Mouse (Mus musculus) inflammation-experienced regulatory T-cells (primary cell): ENCODE results near the gene M1ap. TPM values are rescaled to one million over a fixed set of nuclear protein-coding genes. Genes with fewer than 3 reads are reported as not detected.

Source experiments
- polyA plus RNA-seq, 2 experiments: library from polyadenylated mRNA; unstranded; fragments of 100-300 nt; shearing (Covaris generic); gene quantifications; one replicate each; pipeline ENCODE4 v1.2.1; 2017

The M1ap gene
- polyA plus RNA-seq: 1 to 10 TPM in 1 of 2 experiments, under 1 TPM in 1; 0.43 to 1.6 TPM

DNA sequence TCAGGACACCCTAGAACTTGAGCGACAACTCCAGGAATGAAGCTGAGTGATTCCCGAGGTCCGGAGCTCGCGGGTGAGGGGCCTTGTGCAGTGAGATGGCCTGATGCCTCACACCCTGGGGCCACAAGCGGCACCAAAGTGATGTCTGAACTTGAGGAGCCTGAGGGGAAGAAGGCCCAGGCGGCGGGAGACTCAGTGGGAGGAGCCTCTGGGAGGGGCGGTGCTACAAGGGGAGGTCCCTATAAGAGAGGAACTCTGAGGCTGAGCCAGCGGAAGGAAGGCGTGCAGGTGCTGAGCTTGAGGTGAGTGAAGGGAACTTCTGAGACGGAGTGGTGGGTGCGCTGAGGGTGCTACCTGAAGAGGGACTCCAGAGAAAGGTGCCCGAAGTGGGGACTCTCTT, at the start of gene M1ap:
M1ap (plus strand) TSS at position 252 of the 400 bp plus-strand sequence.

DNA sequence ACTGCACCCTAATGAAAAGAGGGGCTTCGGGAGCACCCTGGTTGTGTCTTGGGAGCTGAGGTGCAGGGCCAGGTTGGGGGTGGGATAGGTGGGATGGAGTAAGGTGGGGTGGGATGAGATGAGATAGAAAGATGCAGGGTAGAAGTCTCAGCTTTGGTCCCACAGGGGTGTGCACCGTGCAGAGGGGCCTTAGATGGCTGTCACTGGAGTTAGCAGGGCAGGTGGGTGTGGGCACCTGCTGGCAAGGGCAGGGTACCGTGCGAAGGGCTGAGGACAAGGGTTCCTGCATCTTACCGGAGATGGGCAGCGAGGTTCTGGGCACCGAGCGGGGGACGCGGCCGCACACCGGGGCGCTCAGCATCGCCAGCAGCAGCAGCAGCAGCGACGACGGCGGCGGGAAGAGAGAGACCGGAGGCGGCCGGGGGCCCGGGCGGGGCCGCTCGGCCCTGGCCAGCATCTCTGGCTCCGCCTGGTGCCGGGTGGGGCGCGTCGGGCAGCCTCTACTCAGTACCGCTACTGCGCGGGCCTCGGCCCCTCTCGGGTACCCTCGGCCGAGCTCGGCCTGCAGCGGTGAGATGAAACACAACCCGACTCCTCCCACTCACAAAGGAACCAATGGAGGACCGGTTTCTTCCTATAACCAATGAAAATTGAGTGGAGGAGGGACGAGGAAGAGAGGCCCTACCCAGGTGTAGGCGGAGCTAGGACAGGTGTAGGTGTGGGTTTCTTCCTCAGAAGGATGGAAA, 7.4 kb upstream of the M1ap start, which contains the start of gene Sema4f:
Sema4f (minus strand) TSS at position 603 of the 746 bp plus-strand sequence.

DNA sequence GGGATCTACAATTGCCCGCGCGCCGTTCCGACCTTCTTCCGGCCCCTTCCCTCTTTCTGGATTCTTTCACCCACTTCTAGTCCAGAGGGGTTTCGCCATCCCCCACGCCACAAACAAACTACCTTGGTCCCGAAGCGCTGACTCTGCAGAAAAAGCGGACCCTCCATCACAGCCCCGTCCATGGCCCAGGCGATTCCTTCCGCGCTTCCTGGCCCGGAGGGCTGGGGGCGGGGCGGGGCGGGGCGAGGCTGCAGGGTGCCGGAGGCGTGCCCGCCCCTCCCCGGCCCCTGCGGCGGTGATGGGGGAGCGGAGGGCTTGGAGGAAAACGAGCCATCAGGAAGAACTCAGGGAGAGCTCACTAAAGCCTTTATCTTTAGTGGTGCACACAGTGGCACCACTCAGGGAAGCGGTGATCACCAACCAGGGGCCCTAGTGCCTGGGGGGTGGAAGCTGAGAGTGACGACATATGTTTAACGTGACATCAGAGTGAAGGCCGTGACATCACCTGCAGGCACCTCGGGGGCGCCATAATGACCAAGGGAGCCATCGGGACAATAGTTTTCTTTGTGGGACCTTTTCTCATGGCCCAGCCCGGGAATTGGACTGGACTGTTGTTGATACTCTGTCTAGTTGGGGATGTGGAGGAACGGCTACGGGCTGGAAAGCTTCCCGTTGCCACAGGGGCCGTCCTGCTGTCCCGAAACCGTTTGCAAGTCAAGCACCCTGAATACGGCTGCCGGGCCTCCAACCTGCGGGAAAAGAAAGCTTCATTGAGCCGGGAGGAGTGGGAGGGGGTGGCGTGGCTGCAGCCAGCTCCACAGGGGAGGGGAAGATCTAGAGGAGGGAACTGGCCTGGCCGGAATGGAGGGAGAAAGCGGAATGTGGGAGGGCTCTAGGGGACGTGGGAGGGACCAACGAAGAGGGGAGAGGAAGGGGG, 86.8 kb downstream of the M1ap start, which contains the start of the genes Dok1 and Loxl3:
Dok1 (minus strand) TSS at position 223 of the 937 bp plus-strand sequence.
Loxl3 (plus strand) TSS at position 925 of the 937 bp plus-strand sequence.

DNA sequence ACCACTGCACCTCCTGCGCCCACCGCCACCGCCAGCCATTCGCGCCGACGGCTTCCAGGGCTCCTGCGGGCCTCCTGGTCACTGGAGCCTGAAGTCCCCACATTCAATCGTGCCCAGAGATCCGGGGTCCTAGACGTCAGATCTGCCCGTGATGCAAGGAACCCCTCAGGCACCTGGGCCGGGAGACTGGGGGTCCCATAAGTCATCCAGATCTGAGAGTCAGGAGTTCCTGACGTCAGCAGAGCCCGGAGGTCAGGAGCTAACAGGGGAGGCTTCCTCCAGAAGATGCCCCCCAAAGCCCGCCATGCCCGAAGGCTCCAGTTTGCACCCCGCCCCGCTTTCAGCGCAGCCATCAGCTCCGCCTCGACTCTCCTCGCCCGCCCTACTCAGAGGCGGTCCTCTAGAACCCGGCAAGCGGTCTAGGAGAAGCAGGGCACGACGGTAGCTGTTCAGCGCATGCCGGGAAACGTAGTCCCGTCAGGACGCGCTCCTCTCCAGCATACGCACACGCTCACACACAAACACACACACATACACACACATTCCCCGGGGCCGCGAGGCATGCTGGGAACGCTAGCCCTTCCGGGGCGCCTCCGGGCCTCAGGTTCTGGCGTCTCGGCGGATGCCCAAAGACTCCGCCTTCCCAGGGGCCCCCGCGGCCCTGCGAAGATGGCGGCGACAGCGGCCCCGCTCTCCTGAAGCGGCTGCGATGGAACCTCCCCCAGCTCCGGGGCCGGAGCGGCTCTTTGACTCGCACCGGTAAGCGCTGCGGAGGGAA, 107.6 kb downstream of the M1ap start, which contains the start of gene Aup1:
Aup1 (plus strand) TSS at position 448 of the 778 bp plus-strand sequence.

DNA sequence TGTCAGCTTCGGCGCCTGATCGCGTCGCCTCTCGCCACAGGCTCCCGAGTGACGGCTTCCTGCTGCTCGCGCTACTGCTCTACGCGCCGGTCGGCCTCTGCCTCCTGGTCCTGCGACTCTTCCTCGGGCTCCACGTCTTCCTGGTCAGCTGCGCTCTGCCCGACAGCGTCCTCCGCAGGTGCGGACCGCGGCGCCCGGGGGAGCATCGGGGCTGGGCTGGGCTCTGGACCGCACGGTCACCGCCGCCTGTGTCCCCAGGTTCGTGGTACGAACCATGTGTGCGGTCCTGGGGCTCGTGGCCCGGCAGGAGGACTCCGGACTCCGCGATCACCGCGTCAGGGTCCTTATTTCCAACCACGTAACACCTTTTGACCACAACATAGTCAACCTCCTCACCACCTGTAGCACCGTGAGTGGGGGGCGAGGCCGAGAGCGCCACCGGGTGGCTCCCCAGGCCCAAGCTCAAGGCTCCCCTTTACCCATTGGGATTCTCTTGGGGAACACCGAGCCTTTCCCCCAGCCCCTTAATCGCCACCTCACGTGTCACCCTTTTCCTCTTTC, 108.2 kb downstream of the M1ap start, which contains the start of gene Htra2:
Htra2 (minus strand) TSS at position 403 of the 561 bp plus-strand sequence.

DNA sequence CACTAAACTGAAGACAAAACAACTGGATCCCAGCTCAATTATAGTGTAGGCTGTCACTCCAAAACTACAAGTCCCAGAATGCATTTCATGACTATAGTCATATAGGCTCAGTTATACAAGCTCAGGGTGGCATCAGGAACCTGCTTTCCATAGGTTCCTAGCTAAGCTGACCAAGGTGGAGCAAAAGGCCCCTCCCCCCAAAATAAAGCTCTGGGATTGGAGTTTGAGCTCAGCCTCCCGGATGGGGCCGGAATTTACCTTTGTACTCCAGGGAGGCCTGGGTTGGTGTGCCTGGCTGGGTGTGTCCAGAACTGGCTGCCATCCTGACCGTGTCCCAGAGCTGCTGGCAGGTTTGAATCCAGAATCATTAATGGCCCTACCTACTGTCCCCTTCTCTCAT, 111.1 kb downstream of the M1ap start, which contains the start of gene Dqx1:
Dqx1 (plus strand) TSS at position 55 of the 400 bp plus-strand sequence.

DNA sequence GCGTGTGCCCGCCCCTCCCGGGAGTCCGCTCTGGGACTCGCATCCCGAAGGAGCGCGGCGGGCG, 123.4 kb downstream of the M1ap start, which contains the start of gene Tlx2:
Tlx2 (minus strand) TSS at position 47 of the 64 bp plus-strand sequence.

DNA sequence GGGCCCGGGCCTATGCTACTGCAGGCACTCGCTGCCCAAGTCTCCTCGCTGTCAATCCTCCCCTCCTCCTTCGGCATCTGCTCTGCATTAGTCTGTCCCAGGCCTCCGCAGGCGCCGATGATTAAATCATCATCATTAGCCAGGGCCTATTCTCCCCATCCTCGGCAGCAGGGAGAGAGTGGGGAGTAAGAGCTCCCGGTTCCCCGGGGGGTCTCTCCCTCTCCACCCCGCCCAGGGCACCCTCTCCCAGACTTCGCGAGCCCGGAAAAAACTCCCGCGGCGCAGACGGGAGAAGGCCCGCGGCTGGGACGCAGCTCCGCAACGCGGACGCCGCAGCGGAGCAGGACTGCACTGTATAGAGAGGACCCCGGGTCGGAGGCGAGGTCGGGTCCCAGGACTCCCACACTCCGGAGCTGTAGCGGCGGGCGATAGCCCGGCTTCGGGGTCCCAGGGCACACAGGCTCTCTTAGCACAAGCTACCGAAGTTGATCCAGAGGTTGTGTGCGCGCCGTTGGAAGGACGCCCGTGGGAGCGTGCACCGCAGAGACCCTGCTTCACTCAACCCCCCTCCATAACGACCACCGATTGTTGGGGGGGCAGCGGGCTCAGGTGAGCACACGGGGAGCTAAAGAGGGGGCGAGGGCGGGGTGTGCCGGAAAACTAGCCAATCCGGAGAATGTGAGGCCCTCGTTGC, 131.1 kb downstream of the M1ap start, which contains the start of gene Pcgf1:
Pcgf1 (plus strand) TSS at position 240 of the 694 bp plus-strand sequence.

Other genes starting within 250 kb of the M1ap start
- 100 to 1,000 TPM; 151 to 233 TPM for gene Pole4, start 241.5 kb upstream of the M1ap start, polyA plus RNA-seq
- 1 to 10 TPM; 1.5 to 2.5 TPM for gene Hk2, start 172.4 kb upstream of the M1ap start, polyA plus RNA-seq
- 10 to 100 TPM in 1 of 2 experiments, 1 to 10 TPM in 1; 7.1 to 20.7 TPM for gene Sema4f, start 7.1 kb upstream of the M1ap start, polyA plus RNA-seq
- gene Dok1, start 86.6 kb downstream of the M1ap start, polyA plus RNA-seq: 10 to 100 TPM; 36.1 to 52.2 TPM
- 1 to 10 TPM in 1 of 2 experiments, under 1 TPM in 1; 0.45 to 1.5 TPM for gene Loxl3, start 87.3 kb downstream of the M1ap start, polyA plus RNA-seq
- gene Aup1, start 107.6 kb downstream of the M1ap start, polyA plus RNA-seq: 100 to 1,000 TPM; 515 to 545 TPM
- gene Htra2, start 108.4 kb downstream of the M1ap start, polyA plus RNA-seq: 10 to 100 TPM; 65.2 to 79.9 TPM
- 1 to 10 TPM; 4.0 to 5.2 TPM for gene Dqx1, start 110.9 kb downstream of the M1ap start, polyA plus RNA-seq
- gene Tlx2, start 123.4 kb downstream of the M1ap start, polyA plus RNA-seq: 1 to 10 TPM in 1 of 2 experiments, not detected in 1; 1.1 TPM
- gene Pcgf1, start 131.0 kb downstream of the M1ap start, polyA plus RNA-seq: 10 to 100 TPM; 43.3 to 49.9 TPM
- gene Lbx2, start 139.5 kb downstream of the M1ap start, polyA plus RNA-seq: under 1 TPM in 1 of 2 experiments, not detected in 1; 0.71 TPM
- gene Ccdc142, start 154.7 kb downstream of the M1ap start, polyA plus RNA-seq: 10 to 100 TPM in 1 of 2 experiments, 1 to 10 TPM in 1; 6.6 to 25.0 TPM
- gene Gm42688, start 154.7 kb downstream of the M1ap start, polyA plus RNA-seq: 10 to 100 TPM; 12.7 to 25.2 TPM
- 10 to 100 TPM; 52.5 to 67.4 TPM for gene Mrpl53, start 162.1 kb downstream of the M1ap start, polyA plus RNA-seq
- gene Mogs, start 168.6 kb downstream of the M1ap start, polyA plus RNA-seq: 100 to 1,000 TPM; 137 to 144 TPM
- 10 to 100 TPM; 70.7 to 97.0 TPM for gene Wbp1, start 174.7 kb downstream of the M1ap start, polyA plus RNA-seq
- 10 to 100 TPM; 44.9 to 52.2 TPM for gene Ino80b, start 178.5 kb downstream of the M1ap start, polyA plus RNA-seq
- gene Rtkn, start 188.6 kb downstream of the M1ap start, polyA plus RNA-seq: 1 to 10 TPM in 1 of 2 experiments, under 1 TPM in 1; 0.61 to 1.1 TPM
- gene Wdr54, start 209.5 kb downstream of the M1ap start, polyA plus RNA-seq: under 1 TPM in 1 of 2 experiments, not detected in 1; 0.35 TPM
- gene 1700003E16Rik, start 209.5 kb downstream of the M1ap start, polyA plus RNA-seq: not detected
- 100 to 1,000 TPM in 1 of 2 experiments, 10 to 100 TPM in 1; 65.2 to 105 TPM for gene Dctn1, start 219.0 kb downstream of the M1ap start, polyA plus RNA-seq